Mouse (Mus musculus) embryonic facial prominence, embryonic 13.5 days (tissue): ENCODE results near the gene Yars2. TPM values are rescaled to one million over a fixed set of nuclear protein-coding genes. Genes with fewer than 3 reads are reported as not detected.
"Not testable (repeated sequence)": the region's sequence is repeated elsewhere in the genome, so short reads cannot be mapped to it uniquely, and the experiment has no call there.

Experiments used
- ATAC-seq: fragments of 200-750 bp; cut with Nextera tagmentation; 2 replicates; pipeline ENCODE4 v1.8.0; 2017; ENCODE audit warnings: low read depth; ENCODE audit not compliant: insufficient number of reproducible peaks, insufficient read depth, low FRiP score, low TSS enrichment
- H3K27ac ChIP-seq: fragments of 300-500 bp; sonication (generic); 2 replicates; pipeline ENCODE4 v1.5.1; 2015; ENCODE audit warnings: moderate library complexity, mild to moderate bottlenecking, inconsistent platforms
- H3K27me3 ChIP-seq: fragments of 300-500 bp; sonication (generic); 2 replicates; pipeline ENCODE4 v1.6.1; 2015; ENCODE audit warnings: mild to moderate bottlenecking, inconsistent platforms
- H3K36me3 ChIP-seq: fragments of 300-500 bp; sonication (generic); 2 replicates; pipeline ENCODE4 v1.6.1; 2015; ENCODE audit warnings: mild to moderate bottlenecking, inconsistent platforms
- H3K4me1 ChIP-seq: fragments of 300-500 bp; sonication (generic); 2 replicates; pipeline ENCODE4 v1.6.1; 2015; ENCODE audit warnings: inconsistent platforms
- H3K4me2 ChIP-seq: fragments of 300-500 bp; sonication (generic); 2 replicates; pipeline ENCODE4 v1.6.1; 2015; ENCODE audit warnings: moderate library complexity, mild to moderate bottlenecking, inconsistent platforms
- H3K4me3 ChIP-seq: fragments of 300-500 bp; sonication (generic); 2 replicates; pipeline ENCODE4 v1.5.1; 2015; ENCODE audit warnings: mild to moderate bottlenecking, inconsistent platforms
- H3K9ac ChIP-seq: fragments of 300-500 bp; sonication (generic); 2 replicates; pipeline ENCODE4 v1.6.1; 2015; ENCODE audit warnings: mild to moderate bottlenecking, inconsistent platforms
- H3K9me3 ChIP-seq: fragments of 300-500 bp; sonication (generic); 2 replicates; pipeline ENCODE4 v1.6.1; 2016; ENCODE audit warnings: inconsistent platforms
- WGBS: fragments of 180-500 bp; shearing (Covaris S2); methylation state at CpG from one replicate; pipeline ENCODE4 v1.1.7; 2015; ENCODE audit warnings: mixed read lengths; 5-methylcytosine and 5-hydroxymethylcytosine counted together
- polyA plus RNA-seq: library from polyadenylated mRNA; unstranded; fragments of >200 nt; fragmentation: Nextera tagmentation; extraction: Ambion mirVana; gene quantifications from 2 replicates; pipeline ENCODE4 v1.2.1, GENCODE M21; 2015

The Yars2 gene
- polyA plus RNA-seq, 1 experiment from 2014 or later: 39.5 TPM

DNA sequence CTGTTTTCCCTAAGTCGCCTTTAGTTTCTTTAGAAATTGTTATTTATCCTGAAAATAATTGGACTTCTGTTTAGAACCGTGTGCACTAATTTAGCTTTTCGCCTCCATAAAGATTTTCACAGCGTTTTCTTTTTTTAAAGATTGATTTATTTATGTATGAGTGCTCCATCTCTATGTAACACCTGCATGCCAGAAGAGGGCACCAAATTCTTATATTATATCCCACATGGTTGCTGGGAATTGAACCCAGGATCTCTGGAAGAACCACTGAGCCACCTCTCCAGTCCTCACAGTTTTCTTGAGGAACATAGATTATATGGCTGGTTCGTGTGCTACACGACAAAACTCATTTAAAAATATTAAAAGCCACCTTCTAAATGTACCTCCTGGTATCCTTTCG is 1.1 kb downstream of the Yars2 start:
- 19% methylated on average over 7 of the region's 7 CpGs for WGBS
- ATAC-seq: no peak
- H3K9ac ChIP-seq: peak overlapping the region; percentile 88
- no peaks in the 10 kb centered on the region for H3K27me3 ChIP-seq
- H3K4me1 ChIP-seq: peaks cover 15% of the 10 kb centered on the region
- peaks cover 23% of the 10 kb centered on the region for H3K36me3 ChIP-seq
- peak overlapping the region; percentile 94 for H3K4me3 ChIP-seq
- peak overlapping the region; percentile 97 for H3K27ac ChIP-seq
- peak overlapping the region; percentile 75 for H3K4me2 ChIP-seq
- no peaks in the 10 kb centered on the region for H3K9me3 ChIP-seq

DNA sequence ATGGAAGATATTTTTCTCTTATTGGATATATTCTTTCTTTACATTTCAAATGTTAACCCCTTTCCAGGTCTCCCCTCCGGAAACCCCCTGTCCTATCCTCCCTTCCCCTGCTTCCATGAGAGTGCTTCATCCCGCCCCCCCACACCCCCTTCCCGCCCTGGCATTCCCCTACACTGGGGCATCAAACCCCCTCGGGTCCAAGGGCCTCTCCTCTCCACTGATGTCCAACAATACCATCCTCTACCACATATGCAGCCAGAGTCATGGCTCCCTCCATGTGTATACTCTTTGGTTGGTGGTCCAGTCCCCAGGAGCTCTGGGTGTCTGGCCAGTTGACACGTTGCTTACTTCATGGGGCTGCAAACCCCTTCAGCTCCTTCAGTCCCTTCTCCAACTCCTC is 8.6 kb downstream of the Yars2 start:
- Histone ChIP-seq H3K36me3 (peaks cover 66% of the 10 kb centered on the region), H3K4me1 (no peaks in the 10 kb centered on the region), H3K27me3 (no peaks in the 10 kb centered on the region), H3K9me3 (no peaks in the 10 kb centered on the region), H3K4me2 (no peak overlapping the region), H3K4me3 (no peak overlapping the region), H3K9ac (no peak overlapping the region), H3K27ac (no peak overlapping the region)
- no peak for ATAC-seq
- 87% methylated on average over 5 of the region's 5 CpGs for WGBS

DNA sequence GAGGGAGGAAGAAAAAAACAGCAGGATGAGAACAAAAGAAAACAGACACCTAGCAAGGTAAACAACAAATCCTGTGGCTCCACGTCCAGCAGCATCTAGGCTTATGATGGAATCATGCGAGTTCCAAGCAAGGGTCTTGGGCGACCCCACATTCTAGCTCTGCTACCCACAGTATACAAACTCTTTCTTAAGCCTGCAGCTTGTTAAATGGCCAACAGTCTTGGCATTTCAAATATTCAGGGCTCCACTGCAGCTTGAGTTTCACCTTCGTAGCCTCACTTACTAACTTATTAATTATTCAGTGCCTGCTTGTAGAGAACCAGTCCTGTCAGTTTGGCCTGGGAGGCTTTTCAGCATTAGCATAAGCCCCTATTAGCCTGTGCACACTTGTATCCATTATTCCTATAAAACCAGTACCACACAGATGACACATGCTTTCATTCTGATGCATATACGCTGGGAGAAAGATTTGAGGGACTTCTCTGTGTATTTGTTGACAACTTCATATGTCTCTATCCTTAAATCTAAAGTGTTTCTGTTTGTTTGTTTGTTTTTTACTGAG is 23.1 kb downstream of the Yars2 start:
- no peak overlapping the region for H3K4me2 ChIP-seq
- H3K27ac ChIP-seq: no peak overlapping the region
- WGBS: 78% methylated on average over 5 of the region's 5 CpGs
- no peak overlapping the region for H3K9ac ChIP-seq
- H3K36me3 ChIP-seq: peaks cover 51% of the 10 kb centered on the region
- H3K4me1 ChIP-seq: no peaks in the 10 kb centered on the region
- no peaks in the 10 kb centered on the region for H3K27me3 ChIP-seq
- no peaks in the 10 kb centered on the region for H3K9me3 ChIP-seq
- H3K4me3 ChIP-seq: no peak overlapping the region
- ATAC-seq: no peak

DNA sequence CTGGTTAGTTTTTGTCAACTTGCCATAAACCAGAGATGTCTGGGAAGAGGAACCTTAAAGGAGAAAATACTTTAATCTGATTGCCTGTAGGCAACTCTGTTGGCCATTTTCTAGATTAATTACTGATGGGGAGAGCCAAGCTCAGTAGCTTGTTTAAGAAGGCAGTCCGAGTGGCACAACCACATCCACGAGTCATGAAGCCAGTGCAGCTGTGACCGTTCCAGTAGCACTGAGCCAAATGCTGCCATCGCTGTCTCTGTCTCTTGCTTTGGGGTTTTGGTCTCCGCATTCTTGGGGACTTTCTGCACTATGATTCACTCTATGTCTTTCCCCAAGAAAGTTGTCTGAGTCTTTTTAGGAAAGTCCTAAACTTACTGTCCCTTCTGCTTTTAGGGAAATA is 43.7 kb downstream of the Yars2 start:
- no peak overlapping the region for H3K4me3 ChIP-seq
- H3K27ac ChIP-seq: no peak overlapping the region
- WGBS: 85% methylated on average over 5 of the region's 5 CpGs
- H3K27me3 ChIP-seq: no peaks in the 10 kb centered on the region
- no peak for ATAC-seq
- H3K4me2 ChIP-seq: no peak overlapping the region
- H3K4me1 ChIP-seq: no peaks in the 10 kb centered on the region
- H3K9ac ChIP-seq: no peak overlapping the region
- no peaks in the 10 kb centered on the region for H3K9me3 ChIP-seq
- peaks cover 16% of the 10 kb centered on the region for H3K36me3 ChIP-seq

DNA sequence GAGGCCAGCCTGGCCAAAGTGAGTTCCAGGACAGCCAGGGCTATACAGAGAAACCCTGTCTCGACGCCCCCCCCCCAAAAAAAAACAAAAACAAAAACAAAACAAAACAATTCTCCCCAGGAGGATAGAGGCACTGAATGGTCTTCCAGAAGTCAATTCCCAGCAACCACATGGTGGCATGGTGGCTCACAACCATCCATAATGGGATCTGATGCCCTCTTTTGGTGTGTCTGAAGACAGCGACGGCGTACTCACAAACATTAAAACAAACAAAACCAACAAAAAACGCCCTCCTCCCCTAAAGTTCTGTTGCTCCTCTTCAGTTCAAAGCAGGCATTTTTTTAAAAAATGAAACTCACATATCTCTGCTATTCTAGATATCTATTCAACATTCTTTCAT is 55.1 kb downstream of the Yars2 start:
- Histone ChIP-seq H3K4me1 (peaks cover 7% of the 10 kb centered on the region), H3K4me3 (peak overlapping the region; percentile 96), H3K4me2 (peak overlapping the region; percentile 67), H3K9me3 (no peaks in the 10 kb centered on the region; the same call in 1 of the 2 replicates), H3K36me3 (0 out of 2 replicates have a peak, but pooled peaks cover 4% of the 10 kb centered on the region), H3K9ac (peak overlapping the region; percentile 96), H3K27ac (0 out of 2 replicates have a peak overlapping the region, but pooled peaks have one; percentile 90), H3K27me3 (no peaks in the 10 kb centered on the region)
- WGBS: 11% methylated on average over 6 of the region's 6 CpGs
- no peak for ATAC-seq

DNA sequence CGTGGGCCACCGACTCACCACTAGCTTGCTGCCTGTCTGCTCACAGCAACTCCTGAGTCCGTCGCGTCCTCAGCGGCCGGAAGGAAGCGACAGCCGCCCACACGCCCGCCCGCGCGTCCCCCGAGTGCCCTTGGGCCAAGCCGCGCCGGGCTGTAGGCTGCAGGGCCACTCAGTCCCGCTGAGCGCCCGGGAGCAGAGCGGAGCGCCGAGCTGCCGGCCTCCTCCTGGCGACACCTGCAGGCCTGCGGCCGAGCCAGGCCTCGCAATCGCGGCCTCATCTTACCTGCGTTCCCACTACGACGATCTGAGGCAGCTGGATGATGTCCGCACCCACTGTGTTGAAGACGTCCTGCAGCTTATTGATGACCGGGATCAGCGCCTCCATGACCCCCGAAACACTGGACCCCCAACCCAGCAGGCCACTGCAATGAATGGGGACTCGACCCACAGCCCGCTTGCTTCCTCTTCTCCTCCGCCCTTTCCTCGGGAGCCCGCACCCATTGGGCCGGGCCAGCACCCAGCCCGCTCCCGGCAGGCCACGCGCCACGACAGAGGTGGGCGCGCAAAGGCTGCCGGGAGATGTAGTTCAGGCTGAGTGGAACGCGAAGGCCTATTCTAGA is 55.8 kb downstream of the Yars2 start, which contains the start of gene Dnm1l:
Dnm1l (minus strand) TSS at position 479 of the 620 bp plus-strand sequence.
- Histone ChIP-seq H3K4me3 (peak within 1 kb of the TSS; percentile 96), H3K9me3 (no peaks in the 10 kb centered on the region), H3K4me1 (peaks cover 7% of the 10 kb centered on the region), H3K27me3 (no peaks in the 10 kb centered on the region), H3K27ac (peak within 1 kb of the TSS; percentile 90), H3K36me3 (0 out of 2 replicates have a peak, but pooled peaks cover 1% of the 10 kb centered on the region), H3K9ac (peak within 1 kb of the TSS; percentile 96), H3K4me2 (peak within 1 kb of the TSS; percentile 67)
- peak; percentile 99 for ATAC-seq
- under 1% methylated on average over 55 of the region's 55 CpGs for WGBS

DNA sequence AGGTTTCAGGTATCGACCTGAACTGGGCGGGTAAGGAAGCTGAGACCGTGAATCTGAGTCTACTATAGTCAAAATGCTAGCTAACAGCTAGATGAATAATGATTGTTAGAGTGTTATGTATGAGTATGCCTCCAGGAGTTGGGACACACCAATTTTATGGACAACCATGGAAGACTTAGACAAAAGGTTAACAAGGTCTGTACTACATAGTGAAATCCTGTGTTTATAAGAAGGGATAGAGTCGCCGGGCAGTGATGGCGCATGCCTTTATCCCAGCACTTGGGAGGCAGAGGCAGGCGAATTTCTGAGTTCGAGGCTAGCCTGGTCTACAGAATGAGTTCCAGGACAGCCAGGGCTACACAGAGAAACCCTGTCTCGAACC is 56.3 kb downstream of the Yars2 start:
- peak overlapping the region; percentile 96 for H3K9ac ChIP-seq
- H3K9me3 ChIP-seq, H3K36me3 ChIP-seq, H3K27me3 ChIP-seq, ATAC-seq, H3K27ac ChIP-seq, H3K4me1 ChIP-seq: not testable (repeated sequence)
- peak overlapping the region; percentile 96 for H3K4me3 ChIP-seq
- WGBS: 57% methylated on average over 9 of the region's 9 CpGs
- H3K4me2 ChIP-seq: peak overlapping the region; percentile 67

Other genes starting within 250 kb of the Yars2 start
- 2.3 and 3.3 TPM in 2 replicates for gene Pkp2, start 89.6 kb upstream of the Yars2 start, polyA plus RNA-seq
- gene Dnm1l, start 56.0 kb downstream of the Yars2 start, polyA plus RNA-seq: 62.0 and 67.1 TPM in 2 replicates